10 mouse cellular contexts compared by ENCODE assay signal in the genomic region with DNA sequence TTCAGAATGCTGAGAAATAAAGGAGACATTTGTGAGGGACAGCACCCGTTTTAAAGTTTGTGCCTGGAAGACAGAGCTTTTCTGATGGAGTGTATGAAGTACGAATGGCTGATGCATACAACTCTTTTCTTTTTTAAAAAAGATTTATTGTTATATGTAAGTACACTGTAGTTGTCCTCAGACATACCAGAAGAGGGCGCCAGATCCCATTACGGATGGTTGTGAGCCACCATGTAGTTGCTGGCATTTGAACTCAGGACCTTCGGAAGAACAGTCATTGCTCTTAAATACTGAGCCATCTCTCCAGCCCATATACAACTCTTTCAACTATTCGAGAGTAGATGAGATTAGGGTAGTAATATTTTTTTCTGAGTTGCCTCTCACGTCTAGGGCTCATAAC. TPM values are rescaled to one million over a fixed set of nuclear protein-coding genes. Genes with fewer than 3 reads are reported as not detected.
DNase-seq lines count a peak whose midpoint lies in the region; TF ChIP-seq lines count a peak whose summit lies in the region.
"Had no signal": no experiment of that assay in that cellular context is flagged by ENCODE, and none has a peak within 500 bp of the region (broad histone marks: within the 10 kb centered on the region; RNA-seq: fewer than 3 reads in every experiment).

No protein-coding gene starts in this region.

- H3K27ac ChIP-seq in thymus, adult 2 months (ENCODE audit: control insufficient read depth, insufficient read depth, low read length), result no peak overlapping the region

- no peak for TF ChIP-seq CTCF in thymus, adult 2 months (IDR thresholded peaks at IDR 0.05; ENCODE audit: borderline replicate concordance, control insufficient read depth, extremely low read depth, insufficient read depth, low read length, poor library complexity)

- H3K4me3 ChIP-seq in thymus, adult 2 months (ENCODE audit: control insufficient read depth, insufficient read depth, low read length), result no peak overlapping the region
- H3K4me3 ChIP-seq: erythroblast, embryonic 14.5 days had no signal

- no peaks in the 10 kb centered on the region for H3K36me3 ChIP-seq in thymus, adult 2 months (ENCODE audit: control insufficient read depth, insufficient read depth, low read length)

- H3K27me3 ChIP-seq in thymus, adult 2 months (ENCODE audit: control insufficient read depth, insufficient read depth, low read length), result no peaks in the 10 kb centered on the region

- WGBS in thymus, adult 2 months, result 81% methylated on average over 7 of the region's 7 CpGs

- TF ChIP-seq POLR2A in thymus, adult 2 months (IDR thresholded peaks at IDR 0.05; ENCODE audit: control insufficient read depth, extremely low read depth, insufficient read depth, low read length, poor library complexity), result no peak

- DNase-seq in adrenal gland, adult 2 months, result peak; percentile 33
- DNase-seq in adrenal gland, postnatal 4 days (ENCODE audit: low spot score in 2 of 2), result no peak
- DNase-seq in kidney, postnatal 4 days, result peak; percentile 48 to 51
- DNase-seq in kidney, adult 11 months, result no peak
- peak; percentile 61 to 63 for DNase-seq in adrenal gland, postnatal 36 days
- DNase-seq in thymus, adult 2 months, result peak; percentile 63
- no peak for DNase-seq in embryo, embryonic 9.5 days (ENCODE audit: extremely low spot score)
- no peak for DNase-seq in right cerebral cortex, postnatal 14 days
- DNase-seq: layer of hippocampus, adult 9-11 months had no signal

- H3K4me1 ChIP-seq in thymus, adult 2 months (replicated peaks; ENCODE audit: control insufficient read depth, insufficient read depth, low read length), result no peaks in the 10 kb centered on the region

RNA-seq across cellular contexts. Expression of gene Lrrc8d, which starts 8.1 kb away (rescaled TPM):
- total RNA-seq in adrenal gland, adult 2 months (2021), result 100 to 1,000 TPM; 105 to 127 TPM
- 20.4 and 31.8 TPM in 2 replicates for polyA plus RNA-seq in adrenal gland, adult 2 months (2012; rRNA removed)
- total RNA-seq in adrenal gland, postnatal 4 days (2021), result 10 to 100 TPM; 83.9 to 89.6 TPM
- total RNA-seq in adrenal gland, postnatal 36 days (2021), result 100 to 1,000 TPM in 1 of 2 experiments, 10 to 100 TPM in 1; 97.8 to 115 TPM
- polyA plus RNA-seq in thymus, adult 2 months (2012; rRNA removed), result 5.6 and 5.7 TPM in 2 replicates

Comparison
In these comparisons a context has a peak if more than half of its experiments do, and no peak if none do; other contexts are left out.
1. DNase-seq: peak in adrenal gland, adult 2 months (single experiment), kidney, postnatal 4 days (2 of 2), adrenal gland, postnatal 36 days (2 of 2) and thymus, adult 2 months (single experiment); none in adrenal gland, postnatal 4 days (0 of 2), kidney, adult 11 months (single experiment), embryo, embryonic 9.5 days (single experiment) and right cerebral cortex, postnatal 14 days (single experiment).